8 mouse cellular contexts compared by ENCODE assay signal in the genomic region with DNA sequence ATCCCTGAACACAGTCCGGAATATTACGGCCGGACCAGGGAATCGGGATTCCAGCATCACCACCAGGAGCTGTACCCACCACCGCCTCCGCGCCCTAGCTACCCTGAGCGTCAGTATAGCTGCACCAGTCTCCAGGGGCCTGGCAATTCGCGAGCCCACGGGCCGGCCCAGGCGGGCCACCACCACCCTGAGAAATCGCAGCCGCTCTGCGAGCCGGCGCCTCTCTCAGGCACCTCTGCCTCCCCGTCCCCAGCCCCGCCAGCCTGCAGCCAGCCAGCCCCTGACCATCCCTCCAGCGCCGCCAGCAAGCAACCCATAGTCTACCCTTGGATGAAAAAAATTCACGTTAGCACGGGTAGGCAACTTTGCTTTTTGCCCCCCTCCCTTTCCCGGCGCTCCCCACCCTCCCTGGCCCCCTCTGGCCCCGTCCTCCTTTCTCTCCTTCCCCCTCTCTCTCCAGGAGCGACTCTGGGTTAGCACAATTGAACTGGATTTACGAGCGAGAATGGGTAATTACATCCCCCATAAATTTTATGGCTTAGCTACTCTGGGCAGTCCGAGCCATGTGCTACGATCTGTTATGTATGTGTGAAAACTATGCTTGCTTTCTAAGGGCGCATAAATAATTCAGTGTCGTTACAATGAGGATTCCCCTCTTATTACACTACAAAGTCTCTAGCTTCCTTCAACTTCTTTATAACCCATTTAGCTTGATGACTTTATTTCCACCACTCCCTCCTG. TPM values are rescaled to one million over a fixed set of nuclear protein-coding genes. Genes with fewer than 3 reads are reported as not detected.
DNase-seq lines count a peak whose midpoint lies in the region; ATAC-seq lines count a peak whose summit lies in the region.

No protein-coding gene starts in this region.

- no peaks in the 10 kb centered on the region for H3K36me3 ChIP-seq in liver, embryonic 11.5 days (ENCODE audit: control insufficient read depth, insufficient read depth, low read length)
- no peaks in the 10 kb centered on the region for H3K36me3 ChIP-seq in intestine, embryonic 16.5 days (ENCODE audit: control insufficient read depth, insufficient read depth, low read length)
- H3K36me3 ChIP-seq in neural tube, embryonic 14.5 days (ENCODE audit: control insufficient read depth, insufficient read depth, low read length): no peaks in the 10 kb centered on the region

- peak overlapping the region; percentile 55 for H3K4me2 ChIP-seq in liver, embryonic 11.5 days
- peak overlapping the region; percentile 65 for H3K4me2 ChIP-seq in intestine, embryonic 16.5 days (ENCODE audit: low read depth, low read length)
- peak overlapping the region; percentile 58 for H3K4me2 ChIP-seq in neural tube, embryonic 14.5 days (ENCODE audit: low read depth, low read length)

- peak overlapping the region; percentile 66 for H3K9ac ChIP-seq in liver, embryonic 11.5 days (ENCODE audit: low read depth, low read length)
- peak overlapping the region; percentile 82 for H3K9ac ChIP-seq in intestine, embryonic 16.5 days (ENCODE audit: low read depth, low read length)
- peak overlapping the region; percentile 56 for H3K9ac ChIP-seq in neural tube, embryonic 14.5 days (replicated peaks; ENCODE audit: low read depth, low read length)

- DNase-seq in liver, embryonic 11.5 days (ENCODE audit: low spot score): no peak
- no peak for DNase-seq in liver
- peak; percentile 70 for DNase-seq in embryo, embryonic 11 days
- no peak for DNase-seq in left cerebral cortex, postnatal 4 days
- no peak for DNase-seq in frontal cortex, postnatal 14 days (ENCODE audit: low spot score in 2 of 2)

- H3K4me1 ChIP-seq in liver, embryonic 11.5 days (replicated peaks; ENCODE audit: control insufficient read depth, insufficient read depth, low read length): 0 out of 2 replicates have a peak, but pooled peaks cover 3% of the 10 kb centered on the region
- H3K4me1 ChIP-seq in intestine, embryonic 16.5 days (ENCODE audit: control insufficient read depth, insufficient read depth, low read length): peaks cover 13% of the 10 kb centered on the region
- H3K4me1 ChIP-seq in neural tube, embryonic 14.5 days (ENCODE audit: control insufficient read depth, insufficient read depth, low read length): peaks cover 52% of the 10 kb centered on the region

- H3K4me3 ChIP-seq in liver, embryonic 11.5 days (ENCODE audit: low read depth, low read length): peak overlapping the region; percentile 49
- H3K4me3 ChIP-seq in intestine, embryonic 16.5 days (ENCODE audit: low read length): peak overlapping the region; percentile 60
- H3K4me3 ChIP-seq in neural tube, embryonic 14.5 days (ENCODE audit: low read depth, low read length): peak overlapping the region; percentile 29

- intact Hi-C loops in left cerebral cortex, postnatal 4 days (cut with DNase I): no loop called here

- ATAC-seq in liver, embryonic 11.5 days (replicated peaks; ENCODE audit: low FRiP score): no peak
- ATAC-seq in intestine, embryonic 16.5 days: peak; percentile 51
- peak; percentile 82 for ATAC-seq in neural tube, embryonic 14.5 days (ENCODE audit: low read depth)
- no peak for ATAC-seq in megakaryocyte-erythroid progenitor cell, adult 5-6 weeks (replicated peaks; ENCODE audit: low FRiP score, low TSS enrichment, poor library complexity, severe bottlenecking)

- H3K27ac ChIP-seq in liver, embryonic 11.5 days (ENCODE audit: low read depth, low read length): peak overlapping the region; percentile 58; the same call in 1 of the 2 replicates
- peak overlapping the region; percentile 63 for H3K27ac ChIP-seq in intestine, embryonic 16.5 days (ENCODE audit: low read length)
- peak overlapping the region; percentile 82 for H3K27ac ChIP-seq in neural tube, embryonic 14.5 days (ENCODE audit: low read depth, low read length)

- whole genome bisulfite sequencing in liver, embryonic 11.5 days: 3% methylated on average over 34 of the region's 34 CpGs
- WGBS in intestine, embryonic 16.5 days: 1% methylated on average over 34 of the region's 34 CpGs
- under 1% methylated on average over 33 of the region's 34 CpGs for WGBS in neural tube, embryonic 14.5 days

- peaks cover 97% of the 10 kb centered on the region for H3K27me3 ChIP-seq in liver, embryonic 11.5 days (replicated peaks; ENCODE audit: control insufficient read depth, insufficient read depth, low read length)
- peaks cover 73% of the 10 kb centered on the region for H3K27me3 ChIP-seq in intestine, embryonic 16.5 days (replicated peaks; ENCODE audit: control insufficient read depth, insufficient read depth, low read length)
- no peaks in the 10 kb centered on the region for H3K27me3 ChIP-seq in neural tube, embryonic 14.5 days (ENCODE audit: control insufficient read depth, insufficient read depth, low read length)

- no peaks in the 10 kb centered on the region for H3K9me3 ChIP-seq in liver, embryonic 11.5 days (ENCODE audit: control insufficient read depth, low read length)
- H3K9me3 ChIP-seq in intestine, embryonic 16.5 days (ENCODE audit: control insufficient read depth, low read length): no peaks in the 10 kb centered on the region
- no peaks in the 10 kb centered on the region for H3K9me3 ChIP-seq in neural tube, embryonic 14.5 days (ENCODE audit: control insufficient read depth, low read length)

RNA-seq across cellular contexts. Expression of gene Hoxc4, which starts 16.2 kb away (rescaled TPM):
- 5.9 and 6.2 TPM in 2 replicates for polyA plus RNA-seq in liver, embryonic 11.5 days (2014; fragmentation: Nextera tagmentation; extraction: Ambion mirVana)
- 8.8 and 9.7 TPM in 2 replicates for polyA plus RNA-seq in intestine, embryonic 16.5 days (2015; fragmentation: Nextera tagmentation; extraction: Ambion mirVana)
- 19.0 and 24.0 TPM in 2 replicates for polyA plus RNA-seq in neural tube, embryonic 14.5 days (2014; fragmentation: Nextera tagmentation; extraction: Ambion mirVana)
- total RNA-seq in left cerebral cortex, postnatal 4 days (2021): not detected
- not detected in 2 replicates for total RNA-seq in megakaryocyte-erythroid progenitor cell, adult 5-6 weeks (2014; fragmentation: Nextera tagmentation)
- not detected in 2 replicates for total RNA-seq in megakaryocyte-erythroid progenitor cell, adult 5-6 weeks (2017)

RNA-seq across cellular contexts. Expression of gene Hoxc6, which starts 36.9 kb away (rescaled TPM):
- 1.3 and 1.5 TPM in 2 replicates for polyA plus RNA-seq in liver, embryonic 11.5 days (2014; fragmentation: Nextera tagmentation; extraction: Ambion mirVana)
- polyA plus RNA-seq in intestine, embryonic 16.5 days (2015; fragmentation: Nextera tagmentation; extraction: Ambion mirVana): 3.2 and 4.0 TPM in 2 replicates
- polyA plus RNA-seq in neural tube, embryonic 14.5 days (2014; fragmentation: Nextera tagmentation; extraction: Ambion mirVana): 23.0 and 38.7 TPM in 2 replicates
- not detected for total RNA-seq in left cerebral cortex, postnatal 4 days (2021)
- not detected in 2 replicates for total RNA-seq in megakaryocyte-erythroid progenitor cell, adult 5-6 weeks (2014; fragmentation: Nextera tagmentation)
- total RNA-seq in megakaryocyte-erythroid progenitor cell, adult 5-6 weeks (2017): not detected in 2 replicates

RNA-seq across cellular contexts. Expression of gene Hoxc8, which starts 44.6 kb away (rescaled TPM):
- 1.3 and 1.9 TPM in 2 replicates for polyA plus RNA-seq in liver, embryonic 11.5 days (2014; fragmentation: Nextera tagmentation; extraction: Ambion mirVana)
- 4.5 and 4.9 TPM in 2 replicates for polyA plus RNA-seq in intestine, embryonic 16.5 days (2015; fragmentation: Nextera tagmentation; extraction: Ambion mirVana)
- 50.1 and 136 TPM in 2 replicates for polyA plus RNA-seq in neural tube, embryonic 14.5 days (2014; fragmentation: Nextera tagmentation; extraction: Ambion mirVana)
- not detected for total RNA-seq in left cerebral cortex, postnatal 4 days (2021)
- not detected in 2 replicates for total RNA-seq in megakaryocyte-erythroid progenitor cell, adult 5-6 weeks (2014; fragmentation: Nextera tagmentation)
- total RNA-seq in megakaryocyte-erythroid progenitor cell, adult 5-6 weeks (2017): not detected in 2 replicates

RNA-seq across cellular contexts. Expression of gene Hoxc9, which starts 58.7 kb away (rescaled TPM):
- 0.22 and 0.49 TPM in 2 replicates for polyA plus RNA-seq in liver, embryonic 11.5 days (2014; fragmentation: Nextera tagmentation; extraction: Ambion mirVana)
- polyA plus RNA-seq in intestine, embryonic 16.5 days (2015; fragmentation: Nextera tagmentation; extraction: Ambion mirVana): 0.49 and 0.76 TPM in 2 replicates
- 46.9 and 49.8 TPM in 2 replicates for polyA plus RNA-seq in neural tube, embryonic 14.5 days (2014; fragmentation: Nextera tagmentation; extraction: Ambion mirVana)
- not detected for total RNA-seq in left cerebral cortex, postnatal 4 days (2021)
- total RNA-seq in megakaryocyte-erythroid progenitor cell, adult 5-6 weeks (2014; fragmentation: Nextera tagmentation): not detected in 2 replicates
- total RNA-seq in megakaryocyte-erythroid progenitor cell, adult 5-6 weeks (2017): not detected in 2 replicates

Comparison
In these comparisons a context has a peak if more than half of its experiments do, and no peak if none do; other contexts are left out.
1. ATAC-seq: peak in intestine, embryonic 16.5 days (single experiment) and neural tube, embryonic 14.5 days (single experiment); none in liver, embryonic 11.5 days (single experiment) and megakaryocyte-erythroid progenitor cell, adult 5-6 weeks (single experiment).
2. Peak in every context shown above with its lines, with median percentiles within 50 percentile points of each other: H3K27ac ChIP-seq, H3K4me2 ChIP-seq, H3K4me3 ChIP-seq and H3K9ac ChIP-seq.